Mouse (Mus musculus) olfactory bulb, adult 2 months (tissue): ENCODE data around the gene Slc22a18. TPM values are rescaled to one million over a fixed set of nuclear protein-coding genes. Genes with fewer than 3 reads are reported as not detected.

Experiments
- H3K27ac ChIP-seq: fragments of 200-500 bp; 2 replicates; pipeline ENCODE4 v1.5.1; 2012; ENCODE audit warnings: low read depth, low read length; ENCODE audit not compliant: insufficient read depth
- H3K4me1 ChIP-seq: fragments of 200-500 bp; 2 replicates; pipeline ENCODE4 v1.6.1; 2012; ENCODE audit warnings: low read length; ENCODE audit not compliant: control insufficient read depth, insufficient read depth
- H3K4me3 ChIP-seq: fragments of 200-500 bp; 2 replicates; pipeline ENCODE4 v1.5.1; 2012; ENCODE audit warnings: mild to moderate bottlenecking, low read depth, low read length, moderate library complexity; ENCODE audit not compliant: insufficient read depth
- CTCF ChIP-seq: fragments of 200-500 bp; IDR thresholded peaks from 2 replicates; pipeline ENCODE4 v1.5.1; 2012; ENCODE audit warnings: low read depth, mild to moderate bottlenecking, low read length, moderate library complexity; ENCODE audit not compliant: insufficient read depth
- POLR2A ChIP-seq: fragments of 200-500 bp; IDR thresholded peaks from 2 replicates; pipeline ENCODE4 v1.6.1; 2012; ENCODE audit warnings: mild to moderate bottlenecking, low read depth, low read length, moderate library complexity; ENCODE audit not compliant: insufficient read depth
- WGBS: fragments of 180-500 bp; shearing (Covaris S2); methylation state at CpG from one replicate; pipeline ENCODE4 v1.1.7; 2018; 5-methylcytosine and 5-hydroxymethylcytosine counted together
- polyA plus RNA-seq: library from polyadenylated mRNA; stranded (reverse); fragments of >200 nt; gene quantifications from 2 replicates; pipeline ENCODE4 v1.2.4, GENCODE M21; 2012; ENCODE audit warnings: low replicate concordance; ENCODE audit not compliant: missing spikeins, insufficient read depth, insufficient read length

Slc22a18 gene
- polyA plus RNA-seq, 1 experiment: not detected

DNA sequence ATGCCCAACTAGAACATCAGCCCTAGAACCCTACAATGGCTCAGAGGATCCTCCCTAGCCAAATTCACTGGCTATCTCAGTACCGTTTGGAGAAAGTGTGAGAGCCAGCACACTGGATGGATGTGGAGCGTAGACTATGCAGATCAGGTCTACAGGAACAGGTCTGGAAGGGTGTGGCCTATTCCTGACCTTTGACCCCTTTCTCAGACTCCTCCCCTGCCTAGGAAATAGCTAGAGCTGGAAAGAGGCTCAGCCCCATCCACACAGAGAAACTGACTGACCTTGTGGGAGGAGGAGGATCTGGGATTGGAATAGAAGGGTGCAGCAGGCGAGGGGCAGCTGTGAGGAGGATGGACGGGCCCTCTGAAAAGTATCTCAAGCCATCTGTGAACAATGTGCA lies 25.0 kb downstream of the Slc22a18 start:
- H3K4me1 ChIP-seq: peaks cover 15% of the 10 kb centered on the region
- H3K27ac ChIP-seq: no peak overlapping the region
- no peak overlapping the region for H3K4me3 ChIP-seq
- WGBS: 94% methylated on average over 4 of the region's 4 CpGs
- TF ChIP-seq CTCF: no peak
- TF ChIP-seq POLR2A: no peak

DNA sequence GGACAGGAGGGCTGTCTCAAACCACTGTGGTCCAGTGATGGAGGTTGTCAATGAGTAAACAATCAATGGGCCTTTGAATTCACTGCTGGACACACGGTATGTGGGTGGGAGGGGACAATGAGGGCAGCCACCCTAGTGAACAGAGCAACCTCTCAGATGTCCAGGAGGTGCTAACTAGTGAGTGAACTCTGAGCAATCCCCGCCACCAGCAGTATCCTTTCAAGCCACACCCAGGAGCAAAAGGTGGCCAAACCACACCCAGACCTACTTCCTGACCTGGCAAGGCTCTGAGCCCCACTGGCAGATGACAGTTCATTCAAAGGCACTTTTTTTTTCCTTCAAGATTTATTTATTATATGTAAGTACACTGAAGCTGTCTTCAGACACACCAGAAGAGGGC lies 27.4 kb downstream of the Slc22a18 start:
- Histone ChIP-seq H3K4me1 (peaks cover 15% of the 10 kb centered on the region), H3K27ac (no peak overlapping the region), H3K4me3 (no peak overlapping the region)
- TF ChIP-seq CTCF (no peak), POLR2A (no peak)
- 66% methylated on average over 2 of the region's 2 CpGs for WGBS

DNA sequence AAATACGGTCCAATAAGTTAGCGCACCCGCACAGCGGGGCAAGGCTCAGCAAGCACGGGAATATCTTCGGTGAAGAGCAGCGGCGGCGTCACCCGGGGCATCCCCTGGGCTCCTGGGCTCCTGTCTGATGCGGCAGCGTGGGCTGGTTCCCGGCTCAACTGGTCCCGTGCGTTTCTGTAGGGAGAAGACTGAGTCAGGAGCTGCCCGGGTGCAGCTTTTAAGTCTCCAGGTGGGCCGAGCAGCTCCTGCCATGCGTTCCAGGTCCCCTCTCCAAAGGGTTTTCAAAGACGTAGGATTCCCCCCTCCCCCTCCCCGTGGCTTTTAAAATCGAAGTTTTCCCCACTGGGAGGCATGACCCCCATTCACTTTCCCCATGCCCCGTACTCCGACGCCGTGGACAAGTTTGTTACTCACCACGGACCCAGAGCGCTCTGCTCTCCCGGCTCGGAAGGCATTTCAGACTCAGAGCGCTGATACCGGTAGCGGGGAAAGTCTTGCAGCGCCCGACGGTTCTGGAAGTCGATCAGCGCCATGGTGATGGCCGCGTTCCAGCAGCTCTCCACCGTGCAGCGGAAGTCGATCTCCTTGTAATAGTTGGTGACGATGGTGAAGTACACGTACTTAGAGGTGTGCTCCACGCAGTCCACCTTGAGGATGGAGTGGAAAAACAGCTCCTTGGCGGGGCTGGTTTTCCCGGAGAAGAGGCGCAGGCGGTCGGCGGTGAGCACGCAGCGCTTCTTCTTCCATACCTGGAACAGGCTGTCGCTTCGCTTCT lies 28.3 kb downstream of the Slc22a18 start:
- TF ChIP-seq CTCF (no peak), POLR2A (no peak)
- Histone ChIP-seq H3K4me3 (peak overlapping the region; percentile 25), H3K4me1 (peaks cover 15% of the 10 kb centered on the region), H3K27ac (no peak overlapping the region)
- WGBS: 3% methylated on average over 55 of the region's 55 CpGs

DNA sequence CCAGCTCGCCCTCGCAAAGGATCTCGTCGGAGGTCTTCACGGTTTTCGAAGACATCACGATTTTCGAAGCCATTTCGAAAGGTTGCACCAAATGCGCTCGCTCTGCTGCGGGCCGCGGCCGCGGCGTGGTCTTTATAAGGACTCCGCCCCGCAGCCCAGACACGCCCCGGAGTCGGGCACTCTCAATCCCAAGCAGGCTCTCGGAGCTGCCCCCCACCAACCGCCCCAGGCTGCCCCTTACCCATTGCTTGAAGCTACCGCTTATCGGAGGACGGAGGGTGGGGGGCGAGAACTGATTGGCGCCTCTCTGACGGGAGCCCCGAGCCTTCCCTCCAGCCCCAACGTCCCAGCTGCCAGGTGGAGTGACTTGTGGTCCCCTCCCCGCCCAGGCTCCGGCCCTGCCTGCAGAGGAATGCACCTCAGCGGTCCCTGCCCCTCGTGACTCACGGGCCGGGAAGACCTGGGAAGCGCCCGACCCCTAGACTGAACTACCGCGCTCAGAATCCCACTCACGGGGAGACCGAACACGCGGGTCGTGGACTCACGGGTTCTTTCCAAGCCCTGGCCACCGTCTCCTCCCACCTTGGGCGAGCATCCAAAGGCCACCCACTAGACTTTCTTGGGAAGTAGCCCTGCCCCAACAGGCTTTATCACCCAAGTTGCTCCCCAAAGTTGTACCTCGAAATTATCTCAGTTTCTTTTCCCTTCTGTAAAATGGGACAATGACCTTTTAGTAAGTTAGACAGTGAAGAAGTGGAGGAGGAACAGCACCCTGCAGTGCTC lies 29.1 kb downstream of the Slc22a18 start, which contains the start of gene Phlda2:
Phlda2 (minus strand) TSS at position 733 of the 783 bp plus-strand sequence.
- H3K4me3 ChIP-seq: peak within 1 kb of the TSS; percentile 25

DNA sequence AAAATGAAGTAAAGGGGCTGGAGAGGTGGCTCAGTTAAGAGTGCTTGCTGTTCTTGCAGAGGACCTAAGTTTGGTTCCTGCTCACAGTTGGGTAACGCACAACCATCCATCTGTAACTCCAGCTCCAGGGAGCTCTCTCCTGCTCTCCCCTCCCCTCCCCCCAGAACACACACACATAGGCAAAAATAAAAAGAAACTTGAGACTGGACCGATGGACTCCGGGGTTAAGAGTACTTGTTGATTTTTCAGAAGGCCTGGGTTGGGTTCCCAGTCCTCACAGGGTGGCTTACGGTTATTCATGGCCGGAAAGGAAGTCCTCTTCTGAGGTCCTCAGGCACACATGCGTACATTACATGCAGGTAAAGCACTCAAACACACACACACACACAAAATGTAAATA lies 30.4 kb downstream of the Slc22a18 start:
- no peak for TF ChIP-seq POLR2A
- TF ChIP-seq CTCF: no peak
- no peak overlapping the region for H3K4me3 ChIP-seq
- WGBS: 95% methylated on average over 6 of the region's 6 CpGs
- H3K27ac ChIP-seq: no peak overlapping the region
- H3K4me1 ChIP-seq: peaks cover 15% of the 10 kb centered on the region

More for the DNA sequence above, 29.1 kb downstream of the Slc22a18 start, which contains the start of gene Phlda2:
- WGBS: 5% methylated on average over 51 of the region's 51 CpGs
- peaks cover 15% of the 10 kb centered on the region for H3K4me1 ChIP-seq
- no peak within 1 kb of the TSS for H3K27ac ChIP-seq
- no peak for TF ChIP-seq CTCF
- TF ChIP-seq POLR2A: no peak

DNA sequence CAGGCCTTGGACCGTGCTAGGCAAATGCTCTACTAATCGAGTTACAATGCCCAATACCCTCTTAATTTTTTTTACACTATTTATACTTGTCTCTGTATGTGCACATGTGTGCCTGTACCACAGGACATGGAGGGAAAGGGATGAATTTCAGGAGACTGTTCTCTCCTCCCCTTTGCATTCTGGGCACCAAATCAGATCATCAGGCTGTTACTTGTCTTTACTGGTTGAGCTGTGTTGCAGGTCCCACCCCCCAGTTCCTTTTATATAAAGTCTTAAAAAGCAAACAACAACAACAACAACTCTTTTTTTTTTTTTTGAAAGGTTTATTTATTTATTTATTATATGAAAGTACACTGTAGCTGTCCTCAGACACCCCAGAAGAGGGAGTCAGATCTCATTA lies 31.9 kb downstream of the Slc22a18 start:
- TF ChIP-seq CTCF (no peak), POLR2A (no peak)
- Histone ChIP-seq H3K4me1 (peaks cover 15% of the 10 kb centered on the region), H3K27ac (no peak overlapping the region), H3K4me3 (no peak overlapping the region)
- 82% methylated on average over 2 of the region's 2 CpGs for WGBS

DNA sequence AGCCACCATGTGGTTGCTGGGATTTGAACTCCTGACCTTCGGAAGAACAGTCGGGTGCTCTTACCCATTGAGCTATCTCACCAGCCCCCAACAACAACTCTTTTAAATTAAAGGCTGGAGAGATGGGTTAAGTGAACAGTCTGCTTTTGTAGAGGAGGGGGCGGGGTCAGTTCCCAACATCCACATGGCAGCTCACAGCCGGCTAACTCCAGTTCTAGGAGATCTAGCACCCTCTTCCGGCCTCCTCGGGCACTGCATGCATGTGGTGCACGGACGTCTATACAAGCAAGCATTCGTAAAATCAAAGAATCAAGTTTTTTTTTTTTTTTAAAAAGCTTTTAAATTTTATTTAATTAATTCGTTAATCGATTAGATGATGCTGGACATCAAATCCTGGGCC lies 32.3 kb downstream of the Slc22a18 start:
- 31% methylated on average over 11 of the region's 11 CpGs for WGBS
- no peak overlapping the region for H3K27ac ChIP-seq
- no peak overlapping the region for H3K4me3 ChIP-seq
- TF ChIP-seq CTCF (0 out of 2 replicates have a peak, but pooled peaks have one; percentile 20), POLR2A (no peak)
- H3K4me1 ChIP-seq: peaks cover 18% of the 10 kb centered on the region

DNA sequence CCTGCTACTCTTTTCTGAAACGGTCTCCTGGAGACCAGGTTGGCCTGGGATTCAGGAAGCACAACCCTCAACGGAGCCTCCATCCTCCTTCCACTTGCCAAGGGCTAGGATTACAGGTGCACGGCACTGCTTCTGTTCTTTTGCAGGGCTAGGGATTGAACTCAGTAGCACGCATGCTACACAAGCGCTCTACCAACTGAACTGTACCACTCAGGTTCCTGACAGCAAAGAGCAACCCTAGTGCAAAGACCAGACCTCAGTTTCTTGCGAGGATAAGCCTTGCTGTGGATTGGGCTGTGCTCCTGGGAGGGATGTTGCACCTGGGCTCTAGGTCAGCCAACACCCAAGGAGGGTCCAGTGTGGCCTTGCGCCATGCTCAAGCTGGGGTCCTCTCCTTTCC lies 32.7 kb downstream of the Slc22a18 start:
- WGBS: 72% methylated on average over 7 of the region's 7 CpGs
- no peak for TF ChIP-seq POLR2A
- TF ChIP-seq CTCF: no peak
- H3K27ac ChIP-seq: no peak overlapping the region

DNA sequence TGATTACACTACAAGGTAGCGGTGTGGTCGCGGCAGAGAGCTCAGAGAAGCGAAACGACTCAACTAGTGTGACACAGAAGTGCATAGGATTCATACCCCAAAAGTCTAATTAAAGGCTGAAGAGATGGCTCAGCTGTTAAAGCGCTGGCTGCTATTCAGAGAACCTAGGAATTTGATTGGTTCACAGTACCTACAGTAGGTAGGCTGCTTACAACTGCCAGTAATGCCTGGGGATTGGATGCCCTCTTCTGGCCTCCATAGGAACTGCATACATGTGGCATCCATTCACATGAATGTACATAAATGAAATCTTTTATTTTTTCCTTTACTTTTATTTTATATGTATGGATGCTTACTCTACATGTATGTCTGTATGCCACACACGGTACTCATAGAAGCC lies 33.1 kb downstream of the Slc22a18 start:
- Histone ChIP-seq H3K4me3 (no peak overlapping the region), H3K4me1 (peaks cover 16% of the 10 kb centered on the region), H3K27ac (no peak overlapping the region)
- 26% methylated on average over 7 of the region's 7 CpGs for WGBS
- TF ChIP-seq CTCF (no peak), POLR2A (no peak)

More for the DNA sequence above, 32.7 kb downstream of the Slc22a18 start:
- Histone ChIP-seq H3K4me1 (peaks cover 19% of the 10 kb centered on the region), H3K4me3 (no peak overlapping the region)
